Mouse (Mus musculus): Measurements from ENCODE around the gene Mdp1. TPM values are rescaled to one million over a fixed set of nuclear protein-coding genes. Genes with fewer than 3 reads are reported as not detected.
A peak's percentile ranks its signal among the peaks of the same experiment; 100 is the strongest.

Gene Mdp1
- polyA plus RNA-seq, 1 experiment from 2014 or later = 51.3 TPM

GRCm38 (mm10) chr14:55672741-55673060 is 12.4 kb upstream of the Mdp1 start:
- 0 out of 2 replicates have a peak, but pooled peaks cover 4% of the 10 kb centered on the region for H3K4me1 ChIP-seq
- H3K4me2 ChIP-seq = peak overlapping the region; percentile 64
- H3K9me3 ChIP-seq = no peaks in the 10 kb centered on the region
- peak overlapping the region; percentile 73 for H3K4me3 ChIP-seq (replicated peaks)
- peak overlapping the region; percentile 73; the same call in 1 of the 2 replicates for H3K9ac ChIP-seq
- ATAC-seq (ENCODE audit: insufficient read depth, low FRiP score, low read depth) = no peak
- no peaks in the 10 kb centered on the region for H3K27me3 ChIP-seq (replicated peaks)
- peak overlapping the region; percentile 89; the same call in 1 of the 2 replicates for H3K27ac ChIP-seq
- WGBS = 71% methylated on average over 7 of the region's 7 CpGs
- peaks cover 25% of the 10 kb centered on the region for H3K36me3 ChIP-seq

GRCm38 (mm10) chr14:55671833-55672740 is 11.8 kb upstream of the Mdp1 start, which contains the start of the genes Gmpr2 and Nedd8:
Gene Gmpr2 (plus strand): TSS chr14:55671941.
Gene Nedd8 (minus strand): TSS chr14:55672124.
- no peaks in the 10 kb centered on the region for H3K9me3 ChIP-seq
- peak; percentile 96 for ATAC-seq (ENCODE audit: insufficient read depth, low FRiP score, low read depth)
- WGBS = 1% methylated on average over 38 of the region's 38 CpGs
- H3K27me3 ChIP-seq (replicated peaks) = no peaks in the 10 kb centered on the region
- peak within 1 kb of the TSS; percentile 73 for H3K4me3 ChIP-seq (replicated peaks)
- peak within 1 kb of the TSS; percentile 73 for H3K9ac ChIP-seq
- H3K4me2 ChIP-seq = peak within 1 kb of the TSS; percentile 64
- H3K27ac ChIP-seq = peak within 1 kb of the TSS; percentile 89
- H3K36me3 ChIP-seq = peaks cover 19% of the 10 kb centered on the region
- H3K4me1 ChIP-seq = 0 out of 2 replicates have a peak, but pooled peaks cover 4% of the 10 kb centered on the region

- ATAC-seq (ENCODE audit: insufficient read depth, low FRiP score, low read depth) = peak; percentile 28; the same call in 1 of the 2 replicates
- peak overlapping the region; percentile 64 for H3K4me2 ChIP-seq
- peaks cover 18% of the 10 kb centered on the region for H3K36me3 ChIP-seq
- peak overlapping the region; percentile 89 for H3K27ac ChIP-seq
- no peaks in the 10 kb centered on the region for H3K27me3 ChIP-seq (replicated peaks)
- WGBS = 0% methylated on average over 12 of the region's 12 CpGs
- H3K4me3 ChIP-seq (replicated peaks) = peak overlapping the region; percentile 73
- H3K9me3 ChIP-seq = no peaks in the 10 kb centered on the region
- H3K9ac ChIP-seq = peak overlapping the region; percentile 73
- 0 out of 2 replicates have a peak, but pooled peaks cover 4% of the 10 kb centered on the region for H3K4me1 ChIP-seq
Observed at GRCm38 (mm10) chr14:55671486-55671832, 11.2 kb upstream of the Mdp1 start.

- no peak for ATAC-seq (ENCODE audit: insufficient read depth, low FRiP score, low read depth)
- 41% methylated on average over 2 of the region's 2 CpGs for WGBS
- peak overlapping the region; percentile 17; the same call in 1 of the 2 replicates for H3K27ac ChIP-seq
- H3K4me2 ChIP-seq = peak overlapping the region; percentile 53; the same call in 1 of the 2 replicates
- H3K9ac ChIP-seq = no peak overlapping the region
- peaks cover 7% of the 10 kb centered on the region for H3K36me3 ChIP-seq
- no peaks in the 10 kb centered on the region for H3K9me3 ChIP-seq
- H3K27me3 ChIP-seq (replicated peaks) = no peaks in the 10 kb centered on the region
- peaks cover 5% of the 10 kb centered on the region; the same call in 1 of the 2 replicates for H3K4me1 ChIP-seq
- H3K4me3 ChIP-seq (replicated peaks) = peak overlapping the region; percentile 71
Observed at GRCm38 (mm10) chr14:55660636-55661035, 328 bp upstream of the Mdp1 start.

- peaks cover 5% of the 10 kb centered on the region; the same call in 1 of the 2 replicates for H3K4me1 ChIP-seq
- WGBS = 92% methylated on average over 5 of the region's 5 CpGs
- H3K4me3 ChIP-seq (replicated peaks) = no peak overlapping the region
- no peak overlapping the region for H3K27ac ChIP-seq
- H3K9me3 ChIP-seq = no peaks in the 10 kb centered on the region
- H3K4me2 ChIP-seq = no peak overlapping the region
- H3K27me3 ChIP-seq (replicated peaks) = no peaks in the 10 kb centered on the region
- peaks cover 3% of the 10 kb centered on the region; the same call in 1 of the 2 replicates for H3K36me3 ChIP-seq
- no peak overlapping the region for H3K9ac ChIP-seq
- ATAC-seq (ENCODE audit: insufficient read depth, low FRiP score, low read depth) = 0 out of 2 replicates have a peak, but pooled peaks have one; percentile 8
Observed at GRCm38 (mm10) chr14:55658011-55658410, 2.3 kb downstream of the Mdp1 start.

- H3K4me3 ChIP-seq (replicated peaks) = no peak overlapping the region
- H3K9ac ChIP-seq = no peak overlapping the region
- no peak overlapping the region for H3K27ac ChIP-seq
- ATAC-seq (ENCODE audit: insufficient read depth, low FRiP score, low read depth) = no peak
- no peaks in the 10 kb centered on the region for H3K27me3 ChIP-seq (replicated peaks)
- H3K4me1 ChIP-seq = peaks cover 5% of the 10 kb centered on the region; the same call in 1 of the 2 replicates
- WGBS = 80% methylated on average over 3 of the region's 3 CpGs
- H3K9me3 ChIP-seq = no peaks in the 10 kb centered on the region
- H3K4me2 ChIP-seq = no peak overlapping the region
- H3K36me3 ChIP-seq = no peaks in the 10 kb centered on the region; the same call in 1 of the 2 replicates
Observed at GRCm38 (mm10) chr14:55656935-55657334, 3.4 kb downstream of the Mdp1 start.

GRCm38 (mm10) chr14:55651528-55651927 is 8.8 kb downstream of the Mdp1 start:
- Histone ChIP-seq H3K4me1 (no peaks in the 10 kb centered on the region), H3K4me3 (replicated peaks) (no peak overlapping the region), H3K27ac (no peak overlapping the region), H3K27me3 (replicated peaks) (no peaks in the 10 kb centered on the region), H3K9me3 (no peaks in the 10 kb centered on the region), H3K36me3 (no peaks in the 10 kb centered on the region), H3K4me2 (no peak overlapping the region), H3K9ac (no peak overlapping the region)
- ATAC-seq (ENCODE audit: insufficient read depth, low FRiP score, low read depth) = no peak
- 87% methylated on average over 7 of the region's 7 CpGs for WGBS

GRCm38 (mm10) chr14:55649884-55650283 is 10.4 kb downstream of the Mdp1 start, which contains the start of gene Tssk4:
Gene Tssk4 (plus strand): TSS chr14:55650184.
- H3K9me3 ChIP-seq = no peaks in the 10 kb centered on the region
- H3K9ac ChIP-seq = no peak within 1 kb of the TSS
- H3K4me2 ChIP-seq = no peak within 1 kb of the TSS
- 93% methylated on average over 2 of the region's 2 CpGs for WGBS
- no peak within 1 kb of the TSS for H3K27ac ChIP-seq
- H3K27me3 ChIP-seq (replicated peaks) = no peaks in the 10 kb centered on the region
- ATAC-seq (ENCODE audit: insufficient read depth, low FRiP score, low read depth) = no peak
- no peak within 1 kb of the TSS for H3K4me3 ChIP-seq (replicated peaks)
- H3K36me3 ChIP-seq = no peaks in the 10 kb centered on the region
- H3K4me1 ChIP-seq = peaks cover 6% of the 10 kb centered on the region

- Histone ChIP-seq H3K4me3 (replicated peaks) (peak overlapping the region; percentile 96), H3K4me1 (peaks cover 20% of the 10 kb centered on the region), H3K27me3 (replicated peaks) (no peaks in the 10 kb centered on the region), H3K27ac (peak overlapping the region; percentile 96; the same call in 1 of the 2 replicates), H3K4me2 (peak overlapping the region; percentile 74), H3K9me3 (no peaks in the 10 kb centered on the region), H3K9ac (peak overlapping the region; percentile 99; the same call in 1 of the 2 replicates), H3K36me3 (peaks cover 15% of the 10 kb centered on the region; the same call in 1 of the 2 replicates)
- no peak for ATAC-seq (ENCODE audit: insufficient read depth, low FRiP score, low read depth)
- 19% methylated on average over 17 of the region's 17 CpGs for WGBS
Observed at GRCm38 (mm10) chr14:55644261-55644888, 15.9 kb downstream of the Mdp1 start.

GRCm38 (mm10) chr14:55643060-55643907 is 17.0 kb downstream of the Mdp1 start, which contains the start of gene Tm9sf1:
Gene Tm9sf1 (minus strand): TSS chr14:55643806.
- peak within 1 kb of the TSS; percentile 96 for H3K4me3 ChIP-seq (replicated peaks)
- H3K9ac ChIP-seq = peak within 1 kb of the TSS; percentile 99
- H3K27ac ChIP-seq = peak within 1 kb of the TSS; percentile 96
- under 1% methylated on average over 89 of the region's 89 CpGs for WGBS
- no peaks in the 10 kb centered on the region for H3K9me3 ChIP-seq
- H3K4me2 ChIP-seq = peak within 1 kb of the TSS; percentile 74
- H3K36me3 ChIP-seq = peaks cover 24% of the 10 kb centered on the region; the same call in 1 of the 2 replicates
- ATAC-seq (ENCODE audit: insufficient read depth, low FRiP score, low read depth) = peak; percentile 82
- H3K27me3 ChIP-seq (replicated peaks) = no peaks in the 10 kb centered on the region
- peaks cover 20% of the 10 kb centered on the region for H3K4me1 ChIP-seq

GRCm38 (mm10) chr14:55642679-55643059 is 17.6 kb downstream of the Mdp1 start:
- peaks cover 29% of the 10 kb centered on the region; the same call in 1 of the 2 replicates for H3K36me3 ChIP-seq

More at GRCm38 (mm10) chr14:55642679-55643059, 17.6 kb downstream of the Mdp1 start:
- Histone ChIP-seq H3K9ac (peak overlapping the region; percentile 99), H3K4me3 (replicated peaks) (peak overlapping the region; percentile 96), H3K4me1 (peaks cover 20% of the 10 kb centered on the region), H3K27ac (peak overlapping the region; percentile 96), H3K4me2 (peak overlapping the region; percentile 74), H3K9me3 (no peaks in the 10 kb centered on the region), H3K27me3 (replicated peaks) (no peaks in the 10 kb centered on the region)
- 19% methylated on average over 8 of the region's 8 CpGs for WGBS
- ATAC-seq (ENCODE audit: insufficient read depth, low FRiP score, low read depth) = peak; percentile 7; the same call in 1 of the 2 replicates
